ENCODE assay signal across 9 mouse cellular contexts in the genomic region with DNA sequence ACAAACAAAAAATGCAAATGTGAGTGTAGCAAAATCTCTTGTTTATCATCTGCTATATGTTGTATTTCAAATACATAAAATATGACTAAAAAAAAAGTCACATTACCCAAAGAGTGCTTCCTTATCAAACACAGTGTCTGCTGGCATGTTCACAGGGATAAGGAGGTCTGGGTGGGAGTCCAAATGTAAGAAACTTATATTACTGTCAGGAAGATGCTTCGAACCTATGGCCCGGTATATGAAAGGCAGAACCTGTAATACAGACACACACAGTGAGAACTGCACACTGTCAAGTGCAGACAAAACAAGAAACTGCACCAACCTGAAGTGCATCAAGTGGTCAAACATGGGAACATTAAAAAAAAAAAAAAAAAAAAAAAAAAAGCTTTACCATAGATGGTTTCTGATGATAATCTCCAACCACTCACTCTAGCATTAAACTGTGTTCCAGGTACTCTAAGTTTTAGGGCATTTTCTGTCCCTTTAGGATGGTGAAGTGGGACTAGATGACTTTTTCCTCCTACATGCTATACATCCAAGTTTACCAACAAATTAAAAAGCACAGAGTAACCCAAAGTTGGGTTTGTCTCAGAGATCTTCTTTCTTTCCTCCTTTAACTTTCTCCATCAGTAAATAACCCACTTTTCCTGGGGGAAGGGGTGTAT. TPM values are rescaled to one million over a fixed set of nuclear protein-coding genes. Genes with fewer than 3 reads are reported as not detected.
A peak's percentile ranks its signal among the peaks of the same experiment; 100 is the strongest.
DNase-seq lines count a peak whose midpoint lies in the region; ATAC-seq and TF ChIP-seq lines count a peak whose summit lies in the region.
"Had no signal": no experiment of that assay in that cellular context is flagged by ENCODE, and none has a peak within 500 bp of the region (broad histone marks: within the 10 kb centered on the region; RNA-seq: fewer than 3 reads in every experiment).

No protein-coding gene starts in this region.

- H3K79me2 ChIP-seq in CH12.LX (replicated peaks; ENCODE audit: control insufficient read depth, extremely low read depth, insufficient read depth, poor library complexity, severe bottlenecking), result peaks cover 34% of the 10 kb centered on the region

- no peak overlapping the region for H3K27ac ChIP-seq in cerebellum, adult 2 months (ENCODE audit: insufficient read depth, low read length)
- no peak overlapping the region for H3K27ac ChIP-seq in CH12.LX (ENCODE audit: insufficient read depth, low read depth)
- no peak overlapping the region for H3K27ac ChIP-seq in forebrain, embryonic 14.5 days (ENCODE audit: low read depth, low read length)
- peak overlapping the region; percentile 92 for H3K27ac ChIP-seq in liver, embryonic 16.5 days (ENCODE audit: low read length)

- H3K4me1 ChIP-seq in cerebellum, adult 2 months (ENCODE audit: control insufficient read depth, insufficient read depth, low read length), result peaks cover 8% of the 10 kb centered on the region; the same call in 1 of the 2 replicates
- peaks cover 7 to 44% of the 10 kb centered on the region in 2 experiments for H3K4me1 ChIP-seq in CH12.LX (ENCODE audit: control insufficient read depth in 1 of 2, insufficient read depth in 2 of 2)
- peaks cover 13% of the 10 kb centered on the region for H3K4me1 ChIP-seq in forebrain, embryonic 14.5 days (ENCODE audit: control insufficient read depth, insufficient read depth, low read length)
- peaks cover 29% of the 10 kb centered on the region for H3K4me1 ChIP-seq in liver, embryonic 16.5 days (ENCODE audit: control insufficient read depth, low read depth, low read length)

- H3K27me3 ChIP-seq in cerebellum, adult 2 months (ENCODE audit: control insufficient read depth, insufficient read depth, low read length), result no peaks in the 10 kb centered on the region
- no peaks in the 10 kb centered on the region for H3K27me3 ChIP-seq in CH12.LX (replicated peaks)
- no peaks in the 10 kb centered on the region for H3K27me3 ChIP-seq in forebrain, embryonic 14.5 days (replicated peaks; ENCODE audit: control insufficient read depth, insufficient read depth, low read length)
- H3K27me3 ChIP-seq in liver, embryonic 16.5 days (ENCODE audit: control insufficient read depth, insufficient read depth, low read depth, low read length), result no peaks in the 10 kb centered on the region

- TF ChIP-seq EP300 in CH12.LX (IDR thresholded peaks at IDR 0.05; ENCODE audit: low read length), result no peak

- WGBS in cerebellum, adult 2 months, result 90% methylated on average over 2 of the region's 2 CpGs
- WGBS in forebrain, embryonic 14.5 days, result 86% methylated on average over 2 of the region's 2 CpGs
- WGBS in liver, embryonic 16.5 days (ENCODE audit: insufficient replicate concordance), result 26% methylated on average over 2 of the region's 2 CpGs

- DNase-seq in cerebellum, adult 2 months, result no peak
- DNase-seq in cerebellum, adult 11-12 months, result no peak
- DNase-seq in CH12.LX (ENCODE audit: extremely low read depth), result no peak
- no peak for DNase-seq in forebrain, embryonic 14.5 days (ENCODE audit: low spot score)
- DNase-seq in Muller cell, postnatal 12 days (ENCODE audit: inconsistent ontology term), result no peak
- no peak for DNase-seq in cerebellum, adult 8-10 months
- DNase-seq in thymus, adult 18-20 months, result no peak
- DNase-seq: right cerebral cortex, postnatal 4 days had no signal

- no peak for ATAC-seq in forebrain, embryonic 14.5 days
- ATAC-seq in liver, embryonic 16.5 days (ENCODE audit: low read depth), result no peak

- TF ChIP-seq CTCF in cerebellum, adult 2 months (IDR thresholded peaks at IDR 0.05; ENCODE audit: borderline replicate concordance, insufficient read depth, low read depth, low read length), result no peak
- no peak for TF ChIP-seq CTCF in CH12.LX (conservative IDR thresholded peaks at IDR 0.05 in 1 of 2, IDR thresholded peaks at IDR 0.05 in 1 of 2; ENCODE audit: low read depth in 2 of 2, low read length in 2 of 2)

- H3K4me2 ChIP-seq in CH12.LX (ENCODE audit: insufficient read depth, low read depth, poor library complexity, severe bottlenecking), result peak overlapping the region; percentile 96
- H3K4me2 ChIP-seq in forebrain, embryonic 14.5 days (ENCODE audit: low read length), result peak overlapping the region; percentile 64
- H3K4me2 ChIP-seq in liver, embryonic 16.5 days (ENCODE audit: low read depth, low read length), result peak overlapping the region; percentile 82

- dilution Hi-C loops in CH12.LX (cut with MboI; ENCODE audit: extremely low pct_ligation_motif_present, extremely low pct_unique_long_range_greater_than_20kb, low sequenced_read_pairs), result no loop called here

- no peak for TF ChIP-seq POLR2A in cerebellum, adult 2 months (IDR thresholded peaks at IDR 0.05; ENCODE audit: borderline replicate concordance, insufficient read depth, low read length)
- no peak for TF ChIP-seq POLR2A in CH12.LX (IDR thresholded peaks at IDR 0.05; ENCODE audit: low read depth, low read length)

- peak overlapping the region; percentile 93 for H3K9ac ChIP-seq in CH12.LX (ENCODE audit: insufficient read depth, low read depth)
- peak overlapping the region; percentile 87 for H3K9ac ChIP-seq in forebrain, embryonic 14.5 days (ENCODE audit: low read length)
- peak overlapping the region; percentile 92 for H3K9ac ChIP-seq in liver, embryonic 16.5 days (ENCODE audit: low read depth, low read length)

- H3K4me3 ChIP-seq in cerebellum, adult 2 months (replicated peaks; ENCODE audit: insufficient read depth, low read depth, low read length), result peak overlapping the region; percentile 97
- H3K4me3 ChIP-seq in CH12.LX (replicated peaks in 1 of 3; ENCODE audit: low read depth in 2 of 3, low read length in 2 of 3, poor library complexity in 1 of 3), result peak overlapping the region; percentile 85 to 99 (median 86)
- H3K4me3 ChIP-seq in forebrain, embryonic 14.5 days (ENCODE audit: low read depth, low read length), result peak overlapping the region; percentile 81
- peak overlapping the region; percentile 88 for H3K4me3 ChIP-seq in liver, embryonic 16.5 days (ENCODE audit: low read depth, low read length)

- no peaks in the 10 kb centered on the region for H3K9me3 ChIP-seq in CH12.LX (replicated peaks; ENCODE audit: low read length)
- no peaks in the 10 kb centered on the region for H3K9me3 ChIP-seq in forebrain, embryonic 14.5 days (replicated peaks; ENCODE audit: control insufficient read depth, low read length)
- H3K9me3 ChIP-seq in liver, embryonic 16.5 days (replicated peaks; ENCODE audit: control insufficient read depth, low read length), result no peaks in the 10 kb centered on the region

- H3K36me3 ChIP-seq in CH12.LX (replicated peaks in 1 of 2; ENCODE audit: control insufficient read depth in 1 of 2, insufficient read depth in 1 of 2, low read length in 1 of 2), result peaks cover 33 to 69% of the 10 kb centered on the region in 2 experiments
- H3K36me3 ChIP-seq in forebrain, embryonic 14.5 days (ENCODE audit: control insufficient read depth, insufficient read depth, low read length), result peaks cover 59% of the 10 kb centered on the region
- H3K36me3 ChIP-seq in liver, embryonic 16.5 days (ENCODE audit: control insufficient read depth, insufficient read depth), result peaks cover 27% of the 10 kb centered on the region

- TF ChIP-seq RAD21 in CH12.LX (IDR thresholded peaks at IDR 0.05; ENCODE audit: low read depth, low read length), result no peak

- in situ Hi-C loops in CH12.LX (cut with MboI; ENCODE audit: low pct_ligation_motif_present, low pct_unique_long_range_greater_than_20kb, low sequenced_read_pairs), result no loop called here

TF ChIP-seq in CH12.LX, 34 proteins besides CTCF, POLR2A, EP300 and RAD21:
- TF ChIP-seq CHD1 (IDR thresholded peaks at IDR 0.05; ENCODE audit: low read depth, low read length), result no peak
- TF ChIP-seq USF2 (conservative IDR thresholded peaks at IDR 0.05; ENCODE audit: low read depth, low read length), result no peak
- TF ChIP-seq IRF4 (IDR thresholded peaks at IDR 0.05; ENCODE audit: low read depth, low read length), result no peak
- no peak for TF ChIP-seq KAT2A (IDR thresholded peaks at IDR 0.05; ENCODE audit: insufficient replicate concordance, low read length)
- no peak for TF ChIP-seq MYC (IDR thresholded peaks at IDR 0.05; ENCODE audit: low read depth, low read length)
- TF ChIP-seq ZNF384 (IDR thresholded peaks at IDR 0.05; ENCODE audit: low read depth, low read length), result peak; percentile 76
- TF ChIP-seq GABPA (IDR thresholded peaks at IDR 0.05; ENCODE audit: insufficient replicate concordance, low read depth, low read length), result no peak
- no peak for TF ChIP-seq JUN (IDR thresholded peaks at IDR 0.05; ENCODE audit: insufficient read depth, low read depth, low read length)
- TF ChIP-seq TCF12 (IDR thresholded peaks at IDR 0.05; ENCODE audit: low read depth, low read length), result no peak
TF ChIP-seq in CH12.LX: peak in this region for 1.

RNA-seq across cellular contexts. Expression of gene 6030458C11Rik, which starts 0.9 kb away (rescaled TPM):
- 21.3 and 21.4 TPM in 2 replicates for polyA plus RNA-seq in cerebellum, adult 2 months (2012; rRNA removed)
- 17.5 and 20.6 TPM in 2 replicates for total RNA-seq in CH12.LX (2012; rRNA removed)
- 38.3 and 38.7 TPM in 2 replicates for total RNA-seq in CH12.LX (2014; rRNA removed)
- polyA plus RNA-seq in CH12.LX (2012; ENCODE audit: insufficient read length, low read depth), result 29.5 and 30.6 TPM in 2 replicates
- 13.2 and 17.1 TPM in 2 replicates for polyA plus RNA-seq in forebrain, embryonic 14.5 days (2014; fragmentation: Nextera tagmentation; extraction: Ambion mirVana)
- 24.0 and 25.1 TPM in 2 replicates for polyA plus RNA-seq in liver, embryonic 16.5 days (2015; fragmentation: Nextera tagmentation; extraction: Ambion mirVana)

RNA-seq across cellular contexts. Expression of gene Drosha, which starts 1.0 kb away (rescaled TPM):
- polyA plus RNA-seq in cerebellum, adult 2 months (2012; rRNA removed), result 48.1 and 50.3 TPM in 2 replicates
- total RNA-seq in CH12.LX (2012; rRNA removed) (23.4 and 25.9 TPM in 2 replicates), CH12.LX (2014; rRNA removed) (24.8 and 25.8 TPM in 2 replicates)
- polyA plus RNA-seq in CH12.LX (2012; ENCODE audit: insufficient read length, low read depth), result 79.2 and 81.9 TPM in 2 replicates
- polyA plus RNA-seq in forebrain, embryonic 14.5 days (2014; fragmentation: Nextera tagmentation; extraction: Ambion mirVana), result 50.2 and 60.4 TPM in 2 replicates
- 10.5 and 10.9 TPM in 2 replicates for polyA plus RNA-seq in liver, embryonic 16.5 days (2015; fragmentation: Nextera tagmentation; extraction: Ambion mirVana)
